Mouse (Mus musculus) cerebral cortex, adult 2 months (tissue): ENCODE data around the gene Fam83g.

Experiments
- WGBS: fragments of 180-500 bp; shearing (Covaris S2); methylation state at CpG from one replicate; pipeline ENCODE4 v1.1.7; 2018; 5-methylcytosine and 5-hydroxymethylcytosine counted together

Fam83g gene

GRCm38 (mm10) chr11:61717990-61718389 lies 34.1 kb downstream of the Fam83g start:
- WGBS, result 76% methylated on average over 5 of the region's 5 CpGs

- whole genome bisulfite sequencing, result 58% methylated on average over 3 of the region's 3 CpGs
Measured at GRCm38 (mm10) chr11:61719387-61719786, 35.5 kb downstream of the Fam83g start.

- 85% methylated on average over 8 of the region's 8 CpGs for WGBS
Measured at GRCm38 (mm10) chr11:61719826-61720225, 35.9 kb downstream of the Fam83g start.

- WGBS, result 66% methylated on average over 3 of the region's 3 CpGs
Measured at GRCm38 (mm10) chr11:61720636-61721035, 36.7 kb downstream of the Fam83g start, which contains the start of gene Slc5a10. Gene Slc5a10 (minus strand): TSS chr11:61720826.

GRCm38 (mm10) chr11:61722077-61722476 lies 38.2 kb downstream of the Fam83g start:
- 85% methylated on average over 5 of the region's 5 CpGs for WGBS

GRCm38 (mm10) chr11:61728037-61728436 lies 44.1 kb downstream of the Fam83g start:
- 59% methylated on average over 2 of the region's 2 CpGs for WGBS

GRCm38 (mm10) chr11:61732672-61733071 lies 48.8 kb downstream of the Fam83g start:
- WGBS, result 91% methylated on average over 7 of the region's 7 CpGs

- WGBS, result 89% methylated on average over 1 of the region's 1 CpGs
Measured at GRCm38 (mm10) chr11:61737290-61737689, 53.4 kb downstream of the Fam83g start.

- WGBS, result 100% methylated on average over 1 of the region's 1 CpGs
Measured at GRCm38 (mm10) chr11:61740500-61740899, 56.6 kb downstream of the Fam83g start.

GRCm38 (mm10) chr11:61743768-61744167 lies 59.9 kb downstream of the Fam83g start:
- 75% methylated on average over 3 of the region's 3 CpGs for WGBS

GRCm38 (mm10) chr11:61744460-61744859 lies 60.6 kb downstream of the Fam83g start:
- 74% methylated on average over 3 of the region's 3 CpGs for WGBS

GRCm38 (mm10) chr11:61745781-61746180 lies 61.9 kb downstream of the Fam83g start:
- 94% methylated on average over 9 of the region's 9 CpGs for WGBS

GRCm38 (mm10) chr11:61747161-61747560 lies 63.3 kb downstream of the Fam83g start:
- 56% methylated on average over 3 of the region's 3 CpGs for WGBS

- 78% methylated on average over 5 of the region's 5 CpGs for WGBS
Measured at GRCm38 (mm10) chr11:61751612-61752011, 67.7 kb downstream of the Fam83g start.

GRCm38 (mm10) chr11:61757151-61757550 lies 73.3 kb downstream of the Fam83g start:
- WGBS, result 81% methylated on average over 2 of the region's 2 CpGs
